Mouse (Mus musculus): ENCODE measurements around the gene Bhlha15.

DNA sequence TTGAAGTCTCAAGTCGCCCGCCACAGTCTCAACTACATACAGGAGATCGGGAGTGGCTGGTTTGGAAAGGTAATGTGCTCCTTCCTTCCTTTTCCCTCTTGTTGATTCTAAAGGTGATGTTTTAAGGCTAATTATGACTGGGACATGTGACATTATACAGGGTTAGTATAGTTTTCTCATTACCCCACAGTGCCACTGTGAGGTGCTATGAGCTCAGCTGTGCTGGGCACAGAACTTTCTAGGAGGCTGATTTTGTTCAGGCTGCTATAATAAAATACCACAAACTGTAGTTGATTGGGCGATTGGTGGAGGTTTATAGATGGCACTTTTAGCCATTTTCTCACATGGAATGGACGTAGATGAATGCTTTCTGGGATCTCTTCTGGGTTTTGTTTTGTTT, 46.6 kb upstream of the Bhlha15 start:
- TF ChIP-seq GATA1 (IDR thresholded peaks at IDR 0.05; ENCODE audit: borderline replicate concordance, low read length) (no peak), FLI1 (IDR thresholded peaks at IDR 0.05; ENCODE audit: low read length) (no peak)

Measured in megakaryocyte, embryonic 14.5 days (primary cell).